Mouse (Mus musculus) embryonic facial prominence, embryonic 12.5 days (tissue): Measurements from ENCODE around the gene Arhgap42. TPM values are rescaled to one million over a fixed set of nuclear protein-coding genes. Genes with fewer than 3 reads are reported as not detected.

ENCODE experiments used
- ATAC-seq: fragments of 200-750 bp; cut with Nextera tagmentation; 2 replicates; pipeline ENCODE4 v1.8.0; 2017; ENCODE audit not compliant: insufficient number of reproducible peaks, insufficient read depth, low FRiP score, low TSS enrichment
- H3K27ac ChIP-seq: fragments of 300-500 bp; sonication (generic); 2 replicates; pipeline ENCODE4 v1.5.1; 2016; ENCODE audit warnings: mild to moderate bottlenecking
- H3K27me3 ChIP-seq: fragments of 300-500 bp; sonication (generic); 2 replicates; pipeline ENCODE4 v1.6.1; 2016; ENCODE audit warnings: mild to moderate bottlenecking, moderate library complexity
- H3K36me3 ChIP-seq: fragments of 300-500 bp; sonication (generic); 2 replicates; pipeline ENCODE4 v1.6.1; 2016; ENCODE audit warnings: mild to moderate bottlenecking
- H3K4me1 ChIP-seq: fragments of 300-500 bp; sonication (generic); 2 replicates; pipeline ENCODE4 v1.6.1; 2016
- H3K4me2 ChIP-seq: fragments of 300-500 bp; sonication (generic); replicated peaks from 2 replicates; pipeline ENCODE4 v1.6.1; 2016; ENCODE audit warnings: mild to moderate bottlenecking, moderate library complexity
- H3K4me3 ChIP-seq: fragments of 300-500 bp; sonication (generic); 2 replicates; pipeline ENCODE4 v1.5.1; 2016; ENCODE audit warnings: mild to moderate bottlenecking
- H3K9ac ChIP-seq: fragments of 300-500 bp; sonication (generic); 2 replicates; pipeline ENCODE4 v1.6.1; 2016; ENCODE audit warnings: mild to moderate bottlenecking, moderate library complexity
- H3K9me3 ChIP-seq: fragments of 300-500 bp; sonication (generic); 2 replicates; pipeline ENCODE4 v1.6.1; 2016; ENCODE audit warnings: mild to moderate bottlenecking, moderate library complexity
- WGBS: fragments of 180-500 bp; shearing (Covaris S2); methylation state at CpG from one replicate; pipeline ENCODE4 v1.1.7; 2016; 5-methylcytosine and 5-hydroxymethylcytosine counted together
- polyA plus RNA-seq: library from polyadenylated mRNA; unstranded; fragments of >200 nt; fragmentation: Nextera tagmentation; extraction: Ambion mirVana; gene quantifications from 2 replicates; pipeline ENCODE4 v1.2.1, GENCODE M21; 2016

Gene Arhgap42
- 48.0 and 53.0 TPM in 2 replicates for polyA plus RNA-seq

DNA sequence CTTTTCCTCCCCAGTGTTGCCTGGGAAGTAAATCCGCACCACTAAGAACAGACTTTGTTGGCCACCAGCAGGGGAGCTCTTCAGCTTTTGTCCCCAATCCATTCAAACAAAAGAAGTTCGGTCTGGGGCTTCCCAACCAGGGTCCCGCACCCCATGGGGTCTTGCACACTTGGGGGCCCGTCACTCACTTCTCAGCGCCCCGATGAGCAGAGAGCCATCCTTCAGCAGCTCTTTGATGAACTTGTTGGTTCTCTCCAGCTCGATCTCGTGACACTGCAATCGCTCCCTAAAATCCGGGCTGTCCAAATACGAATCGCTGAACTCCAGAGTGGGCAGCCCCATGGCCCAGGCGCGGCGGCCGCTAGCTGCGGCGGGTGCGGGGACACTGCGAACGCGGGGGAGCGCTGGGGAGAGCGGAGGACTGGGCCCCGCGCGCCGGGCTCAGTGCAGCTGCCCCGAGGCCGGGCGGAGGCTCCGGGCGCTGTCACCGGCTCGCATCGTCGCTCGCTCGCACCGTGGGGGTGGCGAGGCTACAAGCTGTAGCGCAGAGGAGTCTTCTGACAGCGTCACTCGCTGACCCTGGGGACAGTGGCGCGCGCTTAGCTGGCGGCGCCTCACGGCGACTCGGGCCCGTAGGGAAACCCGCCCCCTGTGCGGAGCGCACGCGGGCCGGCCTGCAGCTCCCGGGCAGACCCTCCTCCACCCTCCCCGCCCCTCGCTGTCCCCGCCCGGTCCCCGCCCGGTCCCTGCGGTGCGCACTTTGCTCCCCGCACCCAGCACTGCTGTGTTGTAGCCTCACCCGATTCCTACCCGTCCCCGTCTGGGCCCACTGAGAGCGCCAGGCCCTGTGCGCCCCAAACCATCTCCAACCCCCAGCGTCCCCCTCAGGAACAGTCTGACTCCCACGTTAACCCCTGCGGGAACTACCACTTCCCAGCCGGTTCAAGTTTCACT is at the start of gene Arhgap42:
Gene Arhgap42 (minus strand): TSS at position 664 of the 954 bp plus-strand sequence.
- no peaks in the 10 kb centered on the region for H3K27me3 ChIP-seq
- H3K36me3 ChIP-seq = no peaks in the 10 kb centered on the region
- H3K4me1 ChIP-seq = peaks cover 10% of the 10 kb centered on the region; the same call in 1 of the 2 replicates
- H3K4me3 ChIP-seq = peak within 1 kb of the TSS; percentile 80
- peak within 1 kb of the TSS; percentile 61 for H3K4me2 ChIP-seq
- peak within 1 kb of the TSS; percentile 93 for H3K27ac ChIP-seq
- ATAC-seq = peak; percentile 87
- no peaks in the 10 kb centered on the region for H3K9me3 ChIP-seq
- H3K9ac ChIP-seq = peak within 1 kb of the TSS; percentile 93
- under 1% methylated on average over 67 of the region's 78 CpGs for WGBS

DNA sequence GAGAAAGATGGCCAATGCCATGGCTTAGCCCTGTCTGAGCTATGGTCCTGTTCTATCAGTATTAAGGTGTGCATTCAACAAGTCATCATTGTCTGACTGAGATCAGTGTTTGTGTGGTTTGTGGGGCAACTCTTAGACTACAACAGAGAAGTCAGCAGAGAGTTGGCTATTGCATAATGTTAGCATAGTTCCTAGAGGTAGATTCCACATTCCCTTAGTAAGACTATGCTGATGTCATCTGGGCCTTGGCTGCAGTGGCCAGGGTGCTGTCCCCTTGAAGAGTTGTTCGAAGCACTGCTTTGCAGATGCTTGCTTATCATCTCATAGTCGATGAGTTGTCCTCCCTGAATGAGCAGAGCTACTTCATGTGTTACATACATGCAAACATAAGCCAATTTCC is 49.2 kb upstream of the Arhgap42 start:
- Histone ChIP-seq H3K9ac (no peak overlapping the region), H3K9me3 (no peaks in the 10 kb centered on the region), H3K4me2 (no peak overlapping the region), H3K4me1 (no peaks in the 10 kb centered on the region), H3K27ac (no peak overlapping the region), H3K4me3 (no peak overlapping the region), H3K36me3 (no peaks in the 10 kb centered on the region), H3K27me3 (no peaks in the 10 kb centered on the region)
- no peak for ATAC-seq
- 91% methylated on average over 2 of the region's 2 CpGs for WGBS

DNA sequence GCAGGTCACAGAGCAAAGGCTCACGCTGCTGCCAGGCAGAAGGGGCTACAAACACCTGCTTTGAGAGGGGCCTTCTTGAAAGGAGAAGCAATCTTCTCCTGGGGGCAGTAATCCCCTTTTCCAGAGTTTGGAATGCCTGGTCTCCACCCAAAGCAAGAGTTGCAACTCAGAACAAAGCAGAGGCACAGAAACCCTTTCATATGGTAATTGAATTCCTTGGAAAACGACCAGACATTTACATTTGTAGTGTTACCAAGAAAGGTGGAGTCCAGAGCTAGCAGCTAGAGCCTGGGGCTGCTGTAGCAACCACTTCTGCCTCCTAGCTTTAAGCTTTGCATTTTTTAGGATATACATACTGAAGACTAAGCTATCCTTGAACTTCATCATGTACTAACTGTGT is 30.4 kb upstream of the Arhgap42 start:
- H3K4me3 ChIP-seq = no peak overlapping the region
- WGBS = 17% methylated on average over 2 of the region's 2 CpGs
- H3K4me1 ChIP-seq = no peaks in the 10 kb centered on the region
- no peak overlapping the region for H3K4me2 ChIP-seq
- no peak overlapping the region for H3K27ac ChIP-seq
- no peaks in the 10 kb centered on the region for H3K36me3 ChIP-seq
- no peaks in the 10 kb centered on the region for H3K27me3 ChIP-seq
- no peak for ATAC-seq
- no peaks in the 10 kb centered on the region for H3K9me3 ChIP-seq
- H3K9ac ChIP-seq = no peak overlapping the region

DNA sequence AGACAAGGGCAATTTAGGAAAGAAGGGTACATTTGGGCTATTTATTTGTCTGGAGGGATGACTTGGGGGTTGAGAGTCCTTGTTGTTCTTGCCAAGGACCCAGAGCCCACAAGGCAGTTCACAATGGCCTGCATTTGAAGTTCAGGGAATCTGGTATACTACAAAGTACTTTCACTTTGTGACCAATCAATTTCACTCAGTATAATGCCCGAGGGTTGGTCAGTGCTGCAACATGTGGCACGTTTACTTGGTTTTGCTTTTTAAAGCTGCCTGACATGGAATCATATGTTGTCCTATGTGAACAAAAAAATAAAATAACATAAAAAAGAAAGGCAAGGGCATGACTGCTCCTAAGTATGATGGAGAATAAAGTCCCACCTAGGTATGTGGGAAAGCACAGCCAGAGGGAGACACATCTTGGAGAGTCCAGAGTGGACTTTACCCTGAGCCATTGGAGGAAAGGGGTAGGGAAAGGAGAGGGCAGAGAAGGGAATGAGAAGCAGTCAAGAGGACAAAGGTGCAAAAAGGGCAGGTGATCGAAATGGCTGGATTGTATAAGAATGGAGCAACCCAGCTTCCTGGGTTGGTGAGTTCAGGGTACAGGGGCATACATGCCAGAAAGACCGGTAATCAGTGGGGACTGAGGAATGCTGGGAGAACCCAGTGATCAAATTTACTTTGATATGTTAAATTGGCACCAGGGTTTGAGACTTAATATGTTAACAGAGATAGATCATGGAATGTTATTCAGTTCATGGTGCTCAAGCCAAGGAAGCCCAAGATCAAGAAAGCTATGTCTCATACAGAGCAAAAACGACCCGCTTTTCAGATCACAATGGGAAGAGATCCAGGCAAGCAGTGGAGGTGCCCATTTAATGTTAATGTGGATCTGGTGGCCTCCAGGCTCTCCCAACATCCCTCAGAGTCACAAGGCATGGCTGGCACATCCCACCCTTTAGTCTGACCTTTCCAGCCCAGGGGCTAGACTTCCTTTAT is 29.0 kb upstream of the Arhgap42 start:
- H3K9me3 ChIP-seq = no peaks in the 10 kb centered on the region
- H3K4me3 ChIP-seq = no peak overlapping the region
- 69% methylated on average over 6 of the region's 6 CpGs for WGBS
- no peak for ATAC-seq
- no peak overlapping the region for H3K9ac ChIP-seq
- no peaks in the 10 kb centered on the region for H3K36me3 ChIP-seq
- no peak overlapping the region for H3K27ac ChIP-seq
- H3K4me2 ChIP-seq = no peak overlapping the region
- H3K4me1 ChIP-seq = no peaks in the 10 kb centered on the region
- no peaks in the 10 kb centered on the region for H3K27me3 ChIP-seq

DNA sequence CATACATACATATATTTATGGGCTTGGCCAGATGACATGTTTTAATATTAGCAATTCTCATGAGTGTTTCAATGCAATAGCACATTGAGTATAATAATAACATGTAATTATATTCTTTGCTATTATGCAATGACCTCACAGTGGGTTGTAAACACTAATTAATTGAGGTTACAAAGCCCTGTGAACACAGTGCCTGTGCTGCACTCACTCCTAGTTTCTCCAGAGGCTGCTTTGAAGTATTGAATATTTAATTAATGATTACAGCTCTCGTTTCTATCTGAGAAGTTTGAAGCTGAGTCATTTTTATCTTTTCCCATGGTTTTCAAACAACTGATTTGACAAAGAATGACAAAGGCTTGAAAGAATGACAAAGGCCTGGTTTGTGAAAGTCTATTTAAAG is 24.6 kb upstream of the Arhgap42 start:
- no peak overlapping the region for H3K4me3 ChIP-seq
- 68% methylated on average over 1 of the region's 1 CpGs for WGBS
- H3K9ac ChIP-seq = no peak overlapping the region
- H3K4me2 ChIP-seq = no peak overlapping the region
- no peaks in the 10 kb centered on the region for H3K36me3 ChIP-seq
- H3K27ac ChIP-seq = no peak overlapping the region
- no peaks in the 10 kb centered on the region for H3K9me3 ChIP-seq
- H3K27me3 ChIP-seq = no peaks in the 10 kb centered on the region
- no peak for ATAC-seq
- H3K4me1 ChIP-seq = no peaks in the 10 kb centered on the region

DNA sequence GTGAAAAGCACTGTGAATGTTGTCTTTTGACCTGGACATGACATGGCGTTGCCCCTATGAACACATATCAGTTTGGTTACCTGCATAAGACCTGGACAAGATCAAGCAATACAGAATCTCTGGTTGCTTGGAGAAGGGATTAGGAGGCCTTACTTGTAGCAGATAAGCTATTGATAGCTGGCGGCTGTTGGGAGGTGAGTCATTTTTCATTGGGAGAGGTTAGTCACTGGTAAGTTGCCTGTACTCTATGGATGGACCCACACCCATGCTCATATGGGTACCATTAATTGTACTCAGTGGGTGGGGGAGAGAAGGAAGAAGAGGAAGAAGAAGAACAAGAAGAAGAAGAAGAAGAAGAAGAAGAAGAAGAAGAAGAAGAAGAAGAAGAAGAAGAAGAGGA is 23.6 kb upstream of the Arhgap42 start:
- Histone ChIP-seq H3K9ac (no peak overlapping the region), H3K4me3 (no peak overlapping the region), H3K9me3 (no peaks in the 10 kb centered on the region), H3K36me3 (no peaks in the 10 kb centered on the region), H3K27me3 (no peaks in the 10 kb centered on the region), H3K27ac (no peak overlapping the region), H3K4me1 (no peaks in the 10 kb centered on the region), H3K4me2 (no peak overlapping the region)
- 85% methylated on average over 2 of the region's 2 CpGs for WGBS
- ATAC-seq = no peak

DNA sequence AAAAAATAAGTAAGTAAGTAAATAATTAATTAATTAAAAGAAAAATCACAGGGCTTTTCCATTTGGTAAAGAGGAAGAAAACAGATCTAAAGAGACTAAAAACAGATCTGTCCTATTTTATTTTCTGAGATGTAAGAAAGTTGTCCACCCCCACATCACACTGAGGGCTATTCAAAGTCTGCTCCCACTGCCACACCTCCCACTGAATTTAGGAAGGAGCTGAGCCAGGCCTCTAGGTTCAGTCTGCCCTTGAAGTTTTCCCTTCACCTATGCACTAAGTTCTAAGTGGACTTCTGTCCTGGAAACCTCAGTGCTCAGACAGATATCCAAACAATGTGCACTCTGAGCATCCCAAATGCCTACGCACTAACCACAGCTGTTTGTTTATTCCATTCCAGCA is 15.9 kb upstream of the Arhgap42 start:
- Histone ChIP-seq H3K27ac (no peak overlapping the region), H3K4me1 (no peaks in the 10 kb centered on the region), H3K9me3 (no peaks in the 10 kb centered on the region), H3K36me3 (no peaks in the 10 kb centered on the region), H3K27me3 (no peaks in the 10 kb centered on the region), H3K9ac (no peak overlapping the region), H3K4me3 (no peak overlapping the region), H3K4me2 (no peak overlapping the region)
- WGBS = 93% methylated on average over 1 of the region's 1 CpGs
- no peak for ATAC-seq

DNA sequence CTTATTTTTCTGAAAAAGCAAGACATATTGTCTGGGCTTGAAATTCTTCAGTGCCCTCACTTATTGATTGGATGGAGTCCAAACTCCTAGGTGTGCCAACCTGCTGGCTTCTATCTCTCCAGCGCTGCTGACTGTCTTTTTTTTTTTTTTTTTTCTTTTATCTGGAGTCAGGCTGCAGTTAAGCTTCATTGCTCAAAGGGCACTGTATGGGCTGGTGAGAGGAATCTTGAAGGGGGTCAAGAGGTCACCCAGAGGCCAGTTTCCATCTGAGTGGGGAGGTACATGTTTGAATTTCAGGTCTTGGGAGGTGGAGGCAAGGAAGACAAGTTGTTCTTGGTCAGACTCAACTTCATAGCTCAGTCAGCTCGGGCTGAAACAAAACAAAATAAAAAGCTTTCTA is 9.6 kb upstream of the Arhgap42 start:
- 51% methylated on average over 2 of the region's 2 CpGs for WGBS
- Histone ChIP-seq H3K36me3 (no peaks in the 10 kb centered on the region), H3K27ac (no peak overlapping the region), H3K27me3 (no peaks in the 10 kb centered on the region), H3K4me2 (no peak overlapping the region), H3K4me1 (no peaks in the 10 kb centered on the region), H3K9me3 (no peaks in the 10 kb centered on the region), H3K9ac (no peak overlapping the region), H3K4me3 (no peak overlapping the region)
- ATAC-seq = no peak

DNA sequence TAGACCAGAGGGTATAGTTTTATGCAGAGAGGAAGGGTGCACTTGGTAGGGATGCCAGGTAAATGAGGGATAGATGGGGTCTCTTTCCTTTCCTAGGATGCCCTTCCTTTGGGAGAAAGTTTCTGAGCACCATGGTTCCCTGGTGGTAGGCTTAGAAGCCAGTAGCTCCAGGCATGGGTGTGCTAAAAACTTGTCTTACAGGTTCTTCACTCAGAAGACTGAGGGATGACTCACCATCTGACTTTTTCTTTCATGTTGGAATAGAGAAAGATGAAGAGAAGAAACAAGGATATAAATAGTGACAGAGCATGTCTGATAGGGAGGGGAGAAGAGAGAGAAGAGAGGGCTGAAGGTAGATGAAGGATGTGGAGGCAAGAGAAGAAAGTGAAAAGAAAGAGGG is 7.1 kb upstream of the Arhgap42 start:
- H3K9me3 ChIP-seq = no peaks in the 10 kb centered on the region
- no peak overlapping the region for H3K4me2 ChIP-seq
- no peak overlapping the region for H3K9ac ChIP-seq
- H3K27me3 ChIP-seq = no peaks in the 10 kb centered on the region
- ATAC-seq = no peak
- H3K4me1 ChIP-seq = no peaks in the 10 kb centered on the region
- no peak overlapping the region for H3K27ac ChIP-seq
- H3K36me3 ChIP-seq = no peaks in the 10 kb centered on the region
- H3K4me3 ChIP-seq = no peak overlapping the region

DNA sequence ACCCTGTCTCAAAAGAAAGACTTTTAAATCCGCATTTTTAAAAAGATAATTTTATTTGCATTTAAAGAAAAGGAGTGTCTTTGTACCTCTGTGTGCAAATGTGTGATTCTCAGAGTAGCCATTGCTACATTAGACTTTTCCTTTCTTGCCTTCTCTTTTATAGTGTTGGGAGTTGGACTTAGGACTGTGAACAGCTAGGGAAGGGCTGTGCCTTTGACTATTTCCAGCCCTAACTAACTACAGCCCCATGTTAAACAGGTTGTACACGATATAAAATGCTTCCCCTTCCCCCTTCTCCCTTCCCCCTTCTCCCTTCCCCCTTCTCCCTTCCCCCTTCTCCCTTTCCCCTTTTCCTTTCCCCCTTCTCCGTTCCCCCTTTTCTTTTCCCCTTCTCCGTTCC is 4.9 kb upstream of the Arhgap42 start:
- Histone ChIP-seq H3K4me3 (no peak overlapping the region), H3K9ac (no peak overlapping the region), H3K9me3 (no peaks in the 10 kb centered on the region), H3K27me3 (no peaks in the 10 kb centered on the region), H3K36me3 (no peaks in the 10 kb centered on the region), H3K27ac (no peak overlapping the region), H3K4me1 (peaks cover 3% of the 10 kb centered on the region; the same call in 1 of the 2 replicates), H3K4me2 (no peak overlapping the region)
- 59% methylated on average over 4 of the region's 4 CpGs for WGBS
- no peak for ATAC-seq

DNA sequence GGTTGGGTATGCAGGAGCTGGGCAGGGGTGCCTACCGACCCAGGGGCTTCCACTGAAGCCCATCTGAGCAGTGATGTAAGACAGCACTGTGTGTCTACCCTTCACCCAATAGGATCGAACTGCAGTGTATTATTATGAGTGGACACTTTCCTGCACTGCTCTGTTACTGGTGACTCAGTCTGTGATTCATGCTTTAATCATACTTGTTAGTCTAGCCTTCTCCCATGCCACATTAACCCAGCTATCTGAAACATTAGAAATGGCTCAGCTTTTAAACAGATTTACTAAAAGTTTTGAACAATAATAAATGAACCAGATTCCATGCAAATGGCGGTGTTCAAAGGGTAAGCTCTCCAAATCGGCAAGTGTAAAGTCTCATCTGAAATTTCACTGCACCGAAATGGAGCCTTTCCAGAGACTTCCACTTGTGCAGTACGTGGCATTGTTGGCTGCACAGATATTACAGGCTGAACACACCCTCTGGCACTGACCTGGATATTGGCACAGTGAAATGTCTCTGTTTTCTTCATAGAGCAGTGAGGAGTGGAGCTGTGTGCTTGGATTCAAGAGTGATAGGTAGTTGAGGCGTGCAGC is 2.4 kb upstream of the Arhgap42 start:
- peaks cover 10% of the 10 kb centered on the region; the same call in 1 of the 2 replicates for H3K4me1 ChIP-seq
- no peak overlapping the region for H3K9ac ChIP-seq
- no peaks in the 10 kb centered on the region for H3K36me3 ChIP-seq
- ATAC-seq = no peak
- no peaks in the 10 kb centered on the region for H3K27me3 ChIP-seq
- H3K4me3 ChIP-seq = no peak overlapping the region
- no peak overlapping the region for H3K4me2 ChIP-seq
- H3K27ac ChIP-seq = no peak overlapping the region
- no peaks in the 10 kb centered on the region for H3K9me3 ChIP-seq
- 86% methylated on average over 7 of the region's 7 CpGs for WGBS
